Comparison of ENCODE assay signal across 8 mouse cellular contexts in genomic region chr16:23990161-23990970, GRCm38 (mm10). TPM values are rescaled to one million over a fixed set of nuclear protein-coding genes. Genes with fewer than 3 reads are reported as not detected.
DNase-seq lines count a peak whose midpoint lies in the region; ATAC-seq and TF ChIP-seq lines count a peak whose summit lies in the region.

No protein-coding gene starts in this region.

- peaks cover 9% of the 10 kb centered on the region; the same call in 1 of the 2 replicates for H3K79me2 ChIP-seq in liver, adult 2 months (ENCODE audit: control insufficient read depth, insufficient read depth, low read length)
- H3K79me2 ChIP-seq in myocyte (ENCODE audit: control insufficient read depth, insufficient read depth) = peaks cover 37% of the 10 kb centered on the region

- peak overlapping the region; percentile 93 for H3K4me2 ChIP-seq in embryonic facial prominence, embryonic 14.5 days (ENCODE audit: low read depth, low read length)
- peak overlapping the region; percentile 83 for H3K4me2 ChIP-seq in hindbrain, embryonic 16.5 days (ENCODE audit: low read length)
- peak overlapping the region; percentile 79 for H3K4me2 ChIP-seq in myocyte (ENCODE audit: low read depth)

- H3K9me3 ChIP-seq in embryonic facial prominence, embryonic 14.5 days (ENCODE audit: control insufficient read depth, low read length) = no peaks in the 10 kb centered on the region
- no peaks in the 10 kb centered on the region for H3K9me3 ChIP-seq in hindbrain, embryonic 16.5 days (ENCODE audit: control insufficient read depth, low read length)

- no peaks in the 10 kb centered on the region for H3K27me3 ChIP-seq in liver, adult 2 months (ENCODE audit: control insufficient read depth, insufficient read depth, low read length)
- no peaks in the 10 kb centered on the region for H3K27me3 ChIP-seq in embryonic facial prominence, embryonic 14.5 days (replicated peaks; ENCODE audit: control insufficient read depth, insufficient read depth, low read length)
- no peaks in the 10 kb centered on the region for H3K27me3 ChIP-seq in hindbrain, embryonic 16.5 days (replicated peaks; ENCODE audit: control insufficient read depth, insufficient read depth, low read length)
- no peaks in the 10 kb centered on the region for H3K27me3 ChIP-seq in myocyte (ENCODE audit: control insufficient read depth, insufficient read depth, insufficient read length)

- peak overlapping the region; percentile 100 for H3K27ac ChIP-seq in liver, adult 2 months (replicated peaks; ENCODE audit: insufficient read depth, low read depth, low read length)
- H3K27ac ChIP-seq in embryonic facial prominence, embryonic 14.5 days (replicated peaks; ENCODE audit: low read depth, low read length) = no peak overlapping the region
- peak overlapping the region; percentile 60 for H3K27ac ChIP-seq in hindbrain, embryonic 16.5 days (ENCODE audit: low read depth, low read length)

- peaks cover 8% of the 10 kb centered on the region; the same call in 1 of the 2 replicates for H3K4me1 ChIP-seq in liver, adult 2 months (ENCODE audit: control insufficient read depth, insufficient read depth, low read length)
- peaks cover 23% of the 10 kb centered on the region for H3K4me1 ChIP-seq in embryonic facial prominence, embryonic 14.5 days (ENCODE audit: control insufficient read depth, insufficient read depth, low read length)
- H3K4me1 ChIP-seq in hindbrain, embryonic 16.5 days (ENCODE audit: control insufficient read depth, insufficient read depth, low read depth, low read length) = peaks cover 6% of the 10 kb centered on the region

- WGBS in liver, adult 2 months = 21% methylated on average over 11 of the region's 11 CpGs
- 41% methylated on average over 11 of the region's 11 CpGs for WGBS in embryonic facial prominence, embryonic 14.5 days
- WGBS in hindbrain, embryonic 16.5 days = 40% methylated on average over 11 of the region's 11 CpGs

- no peak overlapping the region for H3ac ChIP-seq in myocyte (ENCODE audit: control insufficient read depth, insufficient read length)

- peak overlapping the region; percentile 99 for H3K9ac ChIP-seq in liver, adult 2 months (ENCODE audit: low read depth, low read length)
- peak overlapping the region; percentile 88 for H3K9ac ChIP-seq in embryonic facial prominence, embryonic 14.5 days (ENCODE audit: low read depth, low read length)
- H3K9ac ChIP-seq in hindbrain, embryonic 16.5 days (ENCODE audit: low read depth, low read length) = peak overlapping the region; percentile 10; the same call in 1 of the 2 replicates

- ATAC-seq in embryonic facial prominence, embryonic 14.5 days (ENCODE audit: low read depth) = no peak
- no peak for ATAC-seq in hindbrain, embryonic 16.5 days

- TF ChIP-seq CTCF in liver, adult 2 months (IDR thresholded peaks at IDR 0.05; ENCODE audit: low read depth, low read length) = no peak

- no peak for TF ChIP-seq POLR2A in liver, adult 2 months (IDR thresholded peaks at IDR 0.05; ENCODE audit: extremely low read depth, insufficient read depth, low read length)
- TF ChIP-seq POLR2A in myocyte (IDR thresholded peaks at IDR 0.05; ENCODE audit: insufficient read length, low read depth) = no peak

- peak; percentile 49 for DNase-seq in liver, adult 2 months (ENCODE audit: extremely low read depth, low read depth, low spot score)
- no peak for DNase-seq in liver
- DNase-seq in embryonic facial prominence, embryonic 14.5 days (ENCODE audit: low spot score) = no peak
- DNase-seq in embryo, embryonic 9.5 days (ENCODE audit: extremely low spot score) = no peak
- no peak for DNase-seq in thymus, postnatal 25 days
- DNase-seq in embryo, embryonic 10 days (ENCODE audit: low spot score) = no peak

- H3K4me3 ChIP-seq in liver, adult 2 months (ENCODE audit: insufficient read depth, low read depth, low read length) = peak overlapping the region; percentile 85
- H3K4me3 ChIP-seq in embryonic facial prominence, embryonic 14.5 days (ENCODE audit: low read depth, low read length) = peak overlapping the region; percentile 78
- peak overlapping the region; percentile 62 for H3K4me3 ChIP-seq in hindbrain, embryonic 16.5 days (ENCODE audit: low read length)
- H3K4me3 ChIP-seq in myocyte = peak overlapping the region; percentile 92

- H3K36me3 ChIP-seq in liver, adult 2 months (ENCODE audit: control insufficient read depth, insufficient read depth, low read length) = no peaks in the 10 kb centered on the region
- no peaks in the 10 kb centered on the region for H3K36me3 ChIP-seq in embryonic facial prominence, embryonic 14.5 days (ENCODE audit: control insufficient read depth, insufficient read depth, low read length)
- H3K36me3 ChIP-seq in hindbrain, embryonic 16.5 days (ENCODE audit: control insufficient read depth, insufficient read depth, low read length) = no peaks in the 10 kb centered on the region
- no peaks in the 10 kb centered on the region for H3K36me3 ChIP-seq in myocyte (ENCODE audit: control insufficient read depth, insufficient read depth)

TF ChIP-seq in myocyte, 11 proteins besides CTCF, POLR2A, EP300 and RAD21:
- TF ChIP-seq E2F4 (IDR thresholded peaks at IDR 0.05; ENCODE audit: insufficient read depth) = no peak

RNA-seq across cellular contexts. Expression of gene Bcl6, which starts 1.7 kb away (rescaled TPM):
- 20.6 and 21.2 TPM in 2 replicates for total RNA-seq in liver, adult 2 months (2014; rRNA removed)
- 4.5 and 5.9 TPM in 2 replicates for polyA plus RNA-seq in liver, adult 2 months (2012; rRNA removed)
- polyA plus RNA-seq in embryonic facial prominence, embryonic 14.5 days (2014; fragmentation: Nextera tagmentation; extraction: Ambion mirVana) = 2.5 and 3.0 TPM in 2 replicates
- 0.76 and 0.79 TPM in 2 replicates for polyA plus RNA-seq in hindbrain, embryonic 16.5 days (2015; fragmentation: Nextera tagmentation; extraction: Ambion mirVana)
- 28.5 TPM for polyA plus RNA-seq in myocyte (2012; fragmentation: generic; extraction: Trizol)

RNA-seq across cellular contexts. Expression of gene Gm37419, which starts 2.1 kb away (rescaled TPM):
- not detected in 2 replicates for total RNA-seq in liver, adult 2 months (2014; rRNA removed)
- not detected in 2 replicates for polyA plus RNA-seq in liver, adult 2 months (2012; rRNA removed)
- polyA plus RNA-seq in embryonic facial prominence, embryonic 14.5 days (2014; fragmentation: Nextera tagmentation; extraction: Ambion mirVana) = not detected in 2 replicates
- polyA plus RNA-seq in hindbrain, embryonic 16.5 days (2015; fragmentation: Nextera tagmentation; extraction: Ambion mirVana) = not detected in 2 replicates
- not detected for polyA plus RNA-seq in myocyte (2012; fragmentation: generic; extraction: Trizol)

RNA-seq across cellular contexts. Expression of gene Rtp2, which starts 58.2 kb away (rescaled TPM):
- total RNA-seq in liver, adult 2 months (2014; rRNA removed) = not detected in 2 replicates
- not detected in 2 replicates for polyA plus RNA-seq in liver, adult 2 months (2012; rRNA removed)
- 0.79 and 0.84 TPM in 2 replicates for polyA plus RNA-seq in embryonic facial prominence, embryonic 14.5 days (2014; fragmentation: Nextera tagmentation; extraction: Ambion mirVana)
- polyA plus RNA-seq in hindbrain, embryonic 16.5 days (2015; fragmentation: Nextera tagmentation; extraction: Ambion mirVana) = 0.12 TPM in 1 of 2 replicates, not detected in the other
- 0.01 TPM for polyA plus RNA-seq in myocyte (2012; fragmentation: generic; extraction: Trizol)

Comparison
In these comparisons a context has a peak if more than half of its experiments do, and no peak if none do; other contexts are left out.
1. H3K9ac ChIP-seq: peak in every context shown above with its lines; median percentile 99 in liver, adult 2 months; 88 in embryonic facial prominence, embryonic 14.5 days; 10 in hindbrain, embryonic 16.5 days.